Mouse (Mus musculus) thymus, adult 2 months (tissue): ENCODE results near the gene Ap3b1. TPM values are rescaled to one million over a fixed set of nuclear protein-coding genes. Genes with fewer than 3 reads are reported as not detected.

ENCODE experiments used
- DNase-seq: peaks from one replicate; pipeline ENCODE4 v3.0.0; 2021
- H3K27ac ChIP-seq: fragments of 200-500 bp; 2 replicates; pipeline ENCODE4 v1.5.1; 2012; ENCODE audit warnings: low read length, control low read depth; ENCODE audit not compliant: control insufficient read depth, insufficient read depth
- H3K27me3 ChIP-seq: fragments of 200-500 bp; 2 replicates; pipeline ENCODE4 v1.6.1; 2012; ENCODE audit warnings: mild to moderate bottlenecking, low read length, moderate library complexity, mixed read lengths; ENCODE audit not compliant: control insufficient read depth, insufficient read depth
- H3K36me3 ChIP-seq: fragments of 200-500 bp; 2 replicates; pipeline ENCODE4 v1.6.1; 2012; ENCODE audit warnings: mild to moderate bottlenecking, low read length, moderate library complexity; ENCODE audit not compliant: control insufficient read depth, insufficient read depth
- H3K4me1 ChIP-seq: fragments of 200-500 bp; replicated peaks from 2 replicates; pipeline ENCODE4 v1.6.1; 2012; ENCODE audit warnings: low read length; ENCODE audit not compliant: control insufficient read depth, insufficient read depth
- H3K4me3 ChIP-seq: fragments of 200-500 bp; 2 replicates; pipeline ENCODE4 v1.5.1; 2012; ENCODE audit warnings: mild to moderate bottlenecking, low read length, control low read depth, moderate library complexity; ENCODE audit not compliant: control insufficient read depth, insufficient read depth
- CTCF ChIP-seq: fragments of 200-500 bp; IDR thresholded peaks from 2 replicates; pipeline ENCODE4 v1.5.1; 2012; ENCODE audit warnings: mild to moderate bottlenecking, control low read depth, low read length, moderate library complexity, borderline replicate concordance; ENCODE audit not compliant: control insufficient read depth, poor library complexity, insufficient read depth; ENCODE audit errors: extremely low read depth
- POLR2A ChIP-seq: fragments of 200-500 bp; IDR thresholded peaks from 2 replicates; pipeline ENCODE4 v1.6.1; 2012; ENCODE audit warnings: mild to moderate bottlenecking, low read length, control low read depth, moderate library complexity; ENCODE audit not compliant: control insufficient read depth, poor library complexity, insufficient read depth; ENCODE audit errors: extremely low read depth
- WGBS: fragments of 180-500 bp; shearing (Covaris S2); methylation state at CpG from one replicate; pipeline ENCODE4 v1.1.7; 2018; 5-methylcytosine and 5-hydroxymethylcytosine counted together
- polyA plus RNA-seq: library from polyadenylated mRNA; depleted of rRNA; stranded (reverse); fragments of >200 nt; gene quantifications from 2 replicates; pipeline ENCODE4 v1.2.3, GENCODE M21; 2012; rRNA removed

Gene Ap3b1
- polyA plus RNA-seq, 1 experiment: 39.4 TPM

DNA sequence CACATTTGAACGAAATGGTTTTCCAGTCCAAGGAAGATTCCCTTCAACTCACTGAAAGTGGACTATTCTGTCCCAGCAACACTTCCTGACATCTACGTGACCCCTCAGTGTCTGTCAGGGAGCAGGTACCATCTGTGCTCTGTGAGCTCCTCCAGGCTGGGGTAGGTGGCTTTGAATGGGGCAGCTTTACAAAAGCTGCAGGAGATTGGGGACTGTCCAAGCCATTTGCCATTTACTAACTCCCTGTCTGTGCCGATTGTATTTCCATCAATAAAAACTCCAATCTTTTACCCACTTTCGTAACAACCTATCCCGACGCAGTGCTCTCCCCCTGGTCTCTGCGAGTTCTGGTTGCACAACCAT is 249.1 kb downstream of the Ap3b1 start:
- no peaks in the 10 kb centered on the region for H3K36me3 ChIP-seq
- TF ChIP-seq CTCF (no peak), POLR2A (no peak)
- H3K27ac ChIP-seq: no peak overlapping the region
- no peak for DNase-seq
- no peaks in the 10 kb centered on the region for H3K27me3 ChIP-seq
- 92% methylated on average over 7 of the region's 7 CpGs for WGBS
- no peak overlapping the region for H3K4me3 ChIP-seq
- H3K4me1 ChIP-seq: no peaks in the 10 kb centered on the region

DNA sequence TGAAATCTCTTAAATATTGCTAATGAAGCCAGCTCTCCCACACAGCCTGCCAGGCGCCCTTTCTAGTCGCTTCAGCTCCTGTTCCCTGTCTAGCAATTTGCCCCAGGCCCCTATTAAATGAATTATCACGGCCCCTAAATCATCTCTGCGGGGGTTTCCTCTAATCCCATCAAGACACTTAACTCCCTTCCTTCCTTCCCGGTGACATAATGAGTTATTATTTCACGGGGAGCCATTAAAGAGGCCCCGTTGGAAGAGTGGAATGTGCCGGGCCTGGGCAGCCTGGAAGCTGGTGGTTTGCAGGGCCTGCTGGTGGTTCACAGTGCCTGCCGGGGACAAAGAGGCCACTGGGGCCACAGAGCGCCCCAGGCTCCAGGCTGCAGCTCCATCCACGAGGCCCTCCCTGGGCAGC is 249.7 kb downstream of the Ap3b1 start:
- H3K4me1 ChIP-seq: no peaks in the 10 kb centered on the region
- H3K36me3 ChIP-seq: no peaks in the 10 kb centered on the region
- TF ChIP-seq POLR2A (no peak), CTCF (no peak)
- no peak for DNase-seq
- no peaks in the 10 kb centered on the region for H3K27me3 ChIP-seq
- H3K4me3 ChIP-seq: no peak overlapping the region
- H3K27ac ChIP-seq: no peak overlapping the region
- 70% methylated on average over 11 of the region's 11 CpGs for WGBS

DNA sequence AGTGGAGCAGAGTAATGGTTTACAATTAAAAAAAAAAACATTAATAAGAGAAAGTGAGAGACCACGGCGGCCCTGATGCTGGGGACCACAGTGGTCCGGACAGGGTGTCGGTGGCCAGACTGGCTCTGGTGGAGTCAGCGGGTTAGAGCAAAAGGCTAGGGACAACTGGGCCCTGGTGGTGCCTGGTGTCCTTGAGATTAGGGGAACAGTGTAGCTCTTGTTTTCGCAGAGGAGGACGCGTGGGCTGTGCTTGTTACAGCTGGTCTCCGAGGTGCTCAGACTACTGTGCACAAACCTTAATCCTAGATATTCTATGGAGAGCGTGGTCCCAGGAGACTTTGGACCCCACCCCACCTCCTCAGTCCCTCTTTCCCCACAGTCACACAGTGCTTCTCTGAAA is 250.2 kb downstream of the Ap3b1 start:
- H3K4me3 ChIP-seq: no peak overlapping the region
- TF ChIP-seq CTCF (no peak), POLR2A (no peak)
- WGBS: 99% methylated on average over 10 of the region's 10 CpGs
- no peaks in the 10 kb centered on the region for H3K36me3 ChIP-seq
- no peaks in the 10 kb centered on the region for H3K27me3 ChIP-seq
- H3K27ac ChIP-seq: no peak overlapping the region
- DNase-seq: no peak
- H3K4me1 ChIP-seq: no peaks in the 10 kb centered on the region

Other genes starting within 250 kb of the Ap3b1 start
- 4.9 and 5.0 TPM in 2 replicates for gene Scamp1, start 73.1 kb upstream of the Ap3b1 start, polyA plus RNA-seq